Mouse (Mus musculus) adrenal gland, postnatal 10 days (tissue): Measurements from ENCODE around the gene Abcg5. TPM values are rescaled to one million over a fixed set of nuclear protein-coding genes. Genes with fewer than 3 reads are reported as not detected.

Experiments used
- total RNA-seq, 2 experiments: library from RNA; stranded (reverse); gene quantifications; 2 replicates each; pipeline ENCODE4 v1.2.3; 2021

Gene Abcg5
- total RNA-seq, 2 experiments from 2014 or later = 9.3 to 16.9 TPM

Other genes starting within 250 kb of the Abcg5 start
- 10 to 100 TPM; 13.0 to 18.4 TPM for gene Thada, start 216.8 kb downstream of the Abcg5 start, total RNA-seq
- gene Plekhh2, start 171.1 kb downstream of the Abcg5 start, total RNA-seq = 1 to 10 TPM; 7.4 to 7.6 TPM
- gene Dync2li1, start 56.5 kb downstream of the Abcg5 start, total RNA-seq = 10 to 100 TPM; 14.6 to 17.9 TPM
- 10 to 100 TPM in 1 of 2 experiments, 1 to 10 TPM in 1; 8.9 to 23.3 TPM for gene Abcg8, start 6.7 kb downstream of the Abcg5 start, total RNA-seq
- gene Lrpprc, start 107.8 kb upstream of the Abcg5 start, total RNA-seq = 100 to 1,000 TPM in 1 of 2 experiments, 10 to 100 TPM in 1; 88.9 to 101 TPM